Mouse (Mus musculus): ENCODE results near the gene Rtp2. TPM values are rescaled to one million over a fixed set of nuclear protein-coding genes. Genes with fewer than 3 reads are reported as not detected.

Gene Rtp2
- total RNA-seq (2021), result not detected
- long read RNA-seq, experiment 1, result 0 reads
- long read RNA-seq, experiment 2, result 0 reads

GRCm38 (mm10) chr16:23932294-23932693, at the start of gene Rtp2:
Rtp2 (minus strand) TSS chr16:23932394.
- no peak for DNase-seq

GRCm38 (mm10) chr16:23980991-23981720, 49.0 kb upstream of the Rtp2 start:
- DNase-seq, result peak; percentile 67

- no peak for DNase-seq
Observed at GRCm38 (mm10) chr16:23980201-23980870, 48.1 kb upstream of the Rtp2 start.

- DNase-seq, result peak; percentile 78
Observed at GRCm38 (mm10) chr16:23979446-23979845, 47.3 kb upstream of the Rtp2 start.

GRCm38 (mm10) chr16:23978495-23978894, 46.3 kb upstream of the Rtp2 start:
- no peak for DNase-seq

- DNase-seq, result no peak
Observed at GRCm38 (mm10) chr16:23977732-23978131, 45.5 kb upstream of the Rtp2 start.

GRCm38 (mm10) chr16:23976196-23976595, 44.0 kb upstream of the Rtp2 start:
- no peak for DNase-seq

GRCm38 (mm10) chr16:23973635-23974367, 41.6 kb upstream of the Rtp2 start:
- DNase-seq, result no peak

- DNase-seq, result no peak
Observed at GRCm38 (mm10) chr16:23972901-23973300, 40.7 kb upstream of the Rtp2 start.

GRCm38 (mm10) chr16:23972126-23972740, 40.0 kb upstream of the Rtp2 start:
- DNase-seq, result no peak

GRCm38 (mm10) chr16:23969919-23970318, 37.7 kb upstream of the Rtp2 start:
- DNase-seq, result no peak

- DNase-seq, result no peak
Observed at GRCm38 (mm10) chr16:23968888-23969287, 36.7 kb upstream of the Rtp2 start.

- DNase-seq, result no peak
Observed at GRCm38 (mm10) chr16:23967301-23967700, 35.1 kb upstream of the Rtp2 start.

GRCm38 (mm10) chr16:23966066-23966465, 33.9 kb upstream of the Rtp2 start:
- DNase-seq, result no peak

- no peak for DNase-seq
Observed at GRCm38 (mm10) chr16:23964706-23965367, 32.6 kb upstream of the Rtp2 start.

- peak; percentile 58 for DNase-seq
Observed at GRCm38 (mm10) chr16:23963896-23964668, 31.9 kb upstream of the Rtp2 start.

GRCm38 (mm10) chr16:23962401-23962800, 30.2 kb upstream of the Rtp2 start:
- DNase-seq, result no peak

GRCm38 (mm10) chr16:23958938-23959337, 26.7 kb upstream of the Rtp2 start:
- DNase-seq, result no peak

GRCm38 (mm10) chr16:23953959-23954260, 21.7 kb upstream of the Rtp2 start:
- no peak for DNase-seq

GRCm38 (mm10) chr16:23953189-23953958, 21.2 kb upstream of the Rtp2 start:
- DNase-seq, result peak; percentile 79

Measured in adrenal gland, postnatal 10 days (tissue).